Mouse (Mus musculus) bone marrow, adult 2 months (tissue): ENCODE data around the gene Dtx1.

Experiments
- CTCF ChIP-seq: fragments of 200-500 bp; IDR thresholded peaks from 2 replicates; pipeline ENCODE4 v1.5.1; 2011; ENCODE audit warnings: low read length, control low read depth; ENCODE audit not compliant: control insufficient read depth, insufficient read depth
- POLR2A ChIP-seq: fragments of 200-500 bp; IDR thresholded peaks from 2 replicates; pipeline ENCODE4 v1.6.1; 2011; ENCODE audit warnings: low read depth, mild to moderate bottlenecking, control low read depth, low read length, borderline replicate concordance; ENCODE audit not compliant: control insufficient read depth

GRCm38 (mm10) chr5:120643365-120644085 lies 68.2 kb downstream of the Dtx1 start:
- TF ChIP-seq POLR2A = no peak
- TF ChIP-seq CTCF = no peak
